Mouse (Mus musculus): ENCODE measurements around the gene Sult1e1.

- TF ChIP-seq CTCF (IDR thresholded peaks at IDR 0.05; ENCODE audit: control insufficient read depth, insufficient read depth, insufficient replicate concordance, low read depth, low read length) (no peak), POLR2A (IDR thresholded peaks at IDR 0.05; ENCODE audit: control insufficient read depth, low read depth, low read length) (no peak)
Observed at GRCm38 (mm10) chr5:87538111-87538510, 53.3 kb downstream of the Sult1e1 start, which contains the start of gene Sult1b1.

Data from testis, adult 2 months (tissue).